Mouse (Mus musculus): ENCODE data around the gene Tmem251. TPM values are rescaled to one million over a fixed set of nuclear protein-coding genes. Genes with fewer than 3 reads are reported as not detected.

The Tmem251 gene
- polyA plus RNA-seq (2017; shearing (Covaris generic)), result 10 to 100 TPM; 19.1 to 20.0 TPM

GRCm38 (mm10) chr12:102743589-102744574 is at the start of gene Tmem251, which contains the start of gene Moap1:
Tmem251 (plus strand) TSS chr12:102743762.
Moap1 (minus strand) TSS chr12:102743661.

GRCm38 (mm10) chr12:102704457-102705198 is 38.9 kb upstream of the Tmem251 start, which contains the start of gene Itpk1:
Itpk1 (minus strand) TSS chr12:102704930.

GRCm38 (mm10) chr12:102757689-102758402 is 14.3 kb downstream of the Tmem251 start, which contains the start of the genes Gm28051, Gon7 and Ubr7:
Gm28051 (minus strand) TSS chr12:102757765.
Gon7 (minus strand) TSS chr12:102757803.
Ubr7 (plus strand) TSS chr12:102757967.

GRCm38 (mm10) chr12:102758403-102758756 is 14.8 kb downstream of the Tmem251 start, which contains the start of gene Gm20604:
Gm20604 (minus strand) TSS chr12:102758672.

Other genes starting within 250 kb of the Tmem251 start
- gene Chga, start 188.8 kb upstream of the Tmem251 start, polyA plus RNA-seq (2017; shearing (Covaris generic)), result under 1 TPM in 1 of 2 experiments, not detected in 1; 0.64 TPM
- 10 to 100 TPM; 52.8 to 54.7 TPM for gene Itpk1, start 38.8 kb upstream of the Tmem251 start, polyA plus RNA-seq (2017; shearing (Covaris generic))
- gene Moap1, start 101 bp upstream of the Tmem251 start, polyA plus RNA-seq (2017; shearing (Covaris generic)), result 1 to 10 TPM; 5.6 to 7.7 TPM
- not detected for gene Gm28051, start 14.0 kb downstream of the Tmem251 start, polyA plus RNA-seq (2017; shearing (Covaris generic))
- 10 to 100 TPM; 19.9 to 32.4 TPM for gene Gon7, start 14.0 kb downstream of the Tmem251 start, polyA plus RNA-seq (2017; shearing (Covaris generic))
- 10 to 100 TPM; 28.1 to 35.4 TPM for gene Ubr7, start 14.2 kb downstream of the Tmem251 start, polyA plus RNA-seq (2017; shearing (Covaris generic))
- 10 to 100 TPM in 1 of 2 experiments, 1 to 10 TPM in 1; 7.6 to 12.1 TPM for gene Gm20604, start 14.9 kb downstream of the Tmem251 start, polyA plus RNA-seq (2017; shearing (Covaris generic))
- 10 to 100 TPM; 14.6 to 16.3 TPM for gene Btbd7, start 134.7 kb downstream of the Tmem251 start, polyA plus RNA-seq (2017; shearing (Covaris generic))
- gene Cox8c, start 155.6 kb downstream of the Tmem251 start, polyA plus RNA-seq (2017; shearing (Covaris generic)), result 1 to 10 TPM in 1 of 2 experiments, not detected in 1; 1.3 TPM
- 1 to 10 TPM in 1 of 2 experiments, under 1 TPM in 1; 0.66 to 1.4 TPM for gene Unc79, start 205.1 kb downstream of the Tmem251 start, polyA plus RNA-seq (2017; shearing (Covaris generic))

All from inflammation-experienced regulatory T-cells (primary cell).